Mouse (Mus musculus) urinary bladder, adult 2 months (tissue): Measurements from ENCODE around the gene Paqr9. TPM values are rescaled to one million over a fixed set of nuclear protein-coding genes. Genes with fewer than 3 reads are reported as not detected.

Experiments
- DNase-seq: peaks from one replicate; pipeline ENCODE4 v3.0.0; 2022; ENCODE audit warnings: low spot score
- polyA plus RNA-seq: library from polyadenylated mRNA; depleted of rRNA; stranded (reverse); fragments of >200 nt; gene quantifications from 2 replicates; pipeline ENCODE4 v1.2.3, GENCODE M21; 2012

Gene Paqr9
- polyA plus RNA-seq, 1 experiment: 0.44 TPM

- DNase-seq: no peak
These were observed 18.0 kb downstream of the Paqr9 start for GRCm38 (mm10) chr9:95577502-95577901.

- no peak for DNase-seq
These were observed 19.0 kb downstream of the Paqr9 start for GRCm38 (mm10) chr9:95578366-95578895.

GRCm38 (mm10) chr9:95581021-95581757, 21.7 kb downstream of the Paqr9 start:
- DNase-seq: no peak

- DNase-seq: no peak
These were observed 22.5 kb downstream of the Paqr9 start for GRCm38 (mm10) chr9:95581758-95582515.

- no peak for DNase-seq
These were observed 23.1 kb downstream of the Paqr9 start for GRCm38 (mm10) chr9:95582555-95582954.

GRCm38 (mm10) chr9:95586046-95586445, 26.6 kb downstream of the Paqr9 start:
- DNase-seq: no peak

GRCm38 (mm10) chr9:95588070-95588469, 28.6 kb downstream of the Paqr9 start:
- DNase-seq: no peak

GRCm38 (mm10) chr9:95594291-95594690, 34.8 kb downstream of the Paqr9 start:
- DNase-seq: no peak

- no peak for DNase-seq
These were observed 38.2 kb downstream of the Paqr9 start for GRCm38 (mm10) chr9:95597466-95598178.

GRCm38 (mm10) chr9:95598179-95598721, 38.8 kb downstream of the Paqr9 start:
- DNase-seq: no peak

GRCm38 (mm10) chr9:95599399-95599798, 39.9 kb downstream of the Paqr9 start:
- no peak for DNase-seq

GRCm38 (mm10) chr9:95602849-95603248, 43.4 kb downstream of the Paqr9 start:
- DNase-seq: no peak

- no peak for DNase-seq
These were observed 43.9 kb downstream of the Paqr9 start for GRCm38 (mm10) chr9:95603316-95603715.

- DNase-seq: no peak
These were observed 47.7 kb downstream of the Paqr9 start for GRCm38 (mm10) chr9:95607196-95607595.

- DNase-seq: no peak
These were observed 52.9 kb downstream of the Paqr9 start for GRCm38 (mm10) chr9:95612246-95612768.

- DNase-seq: no peak
These were observed 54.1 kb downstream of the Paqr9 start for GRCm38 (mm10) chr9:95613426-95614127.

GRCm38 (mm10) chr9:95614861-95615615, 55.6 kb downstream of the Paqr9 start:
- no peak for DNase-seq

GRCm38 (mm10) chr9:95615961-95616360, 56.5 kb downstream of the Paqr9 start:
- no peak for DNase-seq
